Mouse (Mus musculus) stomach, adult 2 months (tissue): ENCODE measurements around the gene Slc41a2. TPM values are rescaled to one million over a fixed set of nuclear protein-coding genes. Genes with fewer than 3 reads are reported as not detected.

Source experiments
- polyA plus RNA-seq: library from polyadenylated mRNA; depleted of rRNA; stranded (reverse); fragments of >200 nt; gene quantifications from 2 replicates; pipeline ENCODE4 v1.2.3, GENCODE M21; 2012; rRNA removed

The Slc41a2 gene
- 2.8 and 4.1 TPM in 2 replicates for polyA plus RNA-seq

DNA sequence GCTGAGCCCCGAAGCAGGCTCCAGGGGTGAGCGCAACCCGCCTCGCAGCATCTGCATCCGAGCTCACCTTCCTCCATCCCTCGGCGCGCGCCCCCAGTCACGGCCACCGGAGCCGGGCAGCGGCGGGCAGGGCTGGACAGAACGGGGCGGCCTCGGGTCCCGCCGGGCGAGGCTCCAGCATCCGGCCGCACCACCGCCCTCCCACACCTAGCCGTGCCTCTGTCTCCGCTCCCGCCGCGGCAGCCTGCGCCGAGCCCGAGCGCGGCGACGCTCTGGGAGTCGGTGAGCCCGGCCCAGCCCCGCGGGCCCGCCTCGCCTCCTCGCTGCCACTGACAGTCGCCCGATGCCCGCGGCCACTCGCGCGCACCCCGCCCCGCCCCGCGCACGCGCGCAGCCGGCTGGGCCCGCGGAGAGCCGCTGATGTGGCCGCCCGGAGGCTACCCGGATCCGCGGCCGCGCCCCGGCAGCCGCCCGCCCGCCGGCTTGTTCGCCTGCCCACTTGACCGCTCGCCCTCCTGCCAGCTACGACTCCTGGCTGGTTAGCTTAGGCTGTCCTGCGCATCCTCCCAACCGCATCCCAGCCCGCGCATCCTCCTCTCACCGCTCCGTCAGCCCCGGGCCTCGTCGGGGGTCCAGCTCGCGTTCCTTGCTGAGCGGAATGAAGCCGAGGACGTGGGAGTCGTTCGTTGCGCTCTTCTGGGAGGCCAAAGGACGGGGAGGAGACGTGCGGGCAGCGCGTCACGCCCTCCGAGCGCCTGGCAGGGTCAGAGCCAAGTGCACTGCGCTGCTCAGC lies at the start of gene Slc41a2:
Gene Slc41a2, minus strand, starts transcription at position 724 of the 793 bp plus-strand sequence.

GRCm38 (mm10) chr10:83359956-83360355 lies 22.3 kb upstream of the Slc41a2 start, which contains the start of gene D10Wsu102e:
TSS of gene D10Wsu102e (plus strand) at chr10:83360221.

Other genes with a start within 250 kb of the Slc41a2 start
- gene D10Wsu102e, start 22.3 kb upstream of the Slc41a2 start, polyA plus RNA-seq = 0.04 and 0.08 TPM in 2 replicates
- 0.81 and 1.9 TPM in 2 replicates for gene Aldh1l2, start 196.3 kb upstream of the Slc41a2 start, polyA plus RNA-seq
- gene Washc4, start 205.9 kb upstream of the Slc41a2 start, polyA plus RNA-seq = 0.12 and 0.32 TPM in 2 replicates